Mouse (Mus musculus): ENCODE data around the gene Mdm2. TPM values are rescaled to one million over a fixed set of nuclear protein-coding genes. Genes with fewer than 3 reads are reported as not detected.

Mdm2 gene
- total and polyA plus RNA-seq, 3 experiments: 79.8 to 136 (median 112) TPM

DNA sequence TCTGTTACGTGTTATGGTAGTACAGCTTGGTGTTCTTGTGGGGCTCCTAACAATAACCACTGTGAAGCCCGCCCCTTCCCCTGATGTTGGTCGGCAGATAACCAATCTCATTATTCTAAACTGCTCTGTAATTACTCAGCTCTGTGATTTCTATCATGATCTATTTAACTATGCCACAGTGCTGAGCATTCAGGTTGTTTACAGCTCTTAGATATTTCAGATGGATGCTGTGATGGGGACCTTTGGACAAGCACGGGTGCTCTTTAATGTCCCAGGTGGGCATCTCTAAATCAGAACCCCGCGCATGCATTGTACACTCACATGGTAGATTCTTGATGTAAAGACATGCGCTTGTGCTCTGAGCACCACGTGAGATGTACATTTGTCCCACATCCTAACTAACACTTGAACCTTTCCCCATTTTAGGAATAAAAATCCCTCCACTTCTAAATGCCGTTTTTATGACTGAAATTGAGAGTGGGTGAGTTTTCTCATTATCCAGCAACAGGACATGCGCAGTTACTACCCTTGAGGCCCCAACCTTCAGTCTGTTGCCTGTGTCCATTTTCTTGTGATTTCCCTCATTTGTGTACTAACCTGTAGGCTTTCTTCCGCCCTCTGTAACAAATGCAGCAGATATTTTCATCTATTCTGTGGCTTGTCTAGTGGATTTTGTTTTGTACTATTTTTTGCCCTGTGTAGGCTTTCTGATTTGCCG lies 66.7 kb downstream of the Mdm2 start:
- dilution Hi-C loops (cut with MboI; ENCODE audit: extremely low pct_ligation_motif_present, extremely low pct_unique_long_range_greater_than_20kb, low sequenced_read_pairs) (no loop called here), in situ Hi-C loops (cut with MboI; ENCODE audit: low pct_ligation_motif_present, low pct_unique_long_range_greater_than_20kb, low sequenced_read_pairs) (no loop called here)
- Histone ChIP-seq H3K79me2 (replicated peaks; ENCODE audit: control insufficient read depth, extremely low read depth, insufficient read depth, poor library complexity, severe bottlenecking) (no peaks in the 10 kb centered on the region), H3K27ac (ENCODE audit: insufficient read depth, low read depth) (no peak overlapping the region), H3K4me2 (ENCODE audit: insufficient read depth, low read depth, poor library complexity, severe bottlenecking) (no peak overlapping the region), H3K9me3 (replicated peaks; ENCODE audit: low read length) (no peaks in the 10 kb centered on the region), H3K4me3 (replicated peaks in 1 of 3; ENCODE audit: low read depth in 2 of 3, low read length in 2 of 3, poor library complexity in 1 of 3) (no peak overlapping the region), H3K4me1 (ENCODE audit: control insufficient read depth in 1 of 2, insufficient read depth in 2 of 2) (peaks cover 8 to 16% of the 10 kb centered on the region in 2 experiments), H3K27me3 (replicated peaks) (no peaks in the 10 kb centered on the region), H3K36me3 (replicated peaks in 1 of 2; ENCODE audit: control insufficient read depth in 1 of 2, insufficient read depth in 1 of 2, low read length in 1 of 2) (no peaks in the 10 kb centered on the region), H3K9ac (ENCODE audit: insufficient read depth, low read depth) (no peak overlapping the region)
- no peak for DNase-seq (ENCODE audit: extremely low read depth)
- no peak for TF ChIP-seq IRF4 (IDR thresholded peaks at IDR 0.05; ENCODE audit: low read depth, low read length)
- TF ChIP-seq USF1 (IDR thresholded peaks at IDR 0.05; ENCODE audit: low read depth, low read length): no peak

DNA sequence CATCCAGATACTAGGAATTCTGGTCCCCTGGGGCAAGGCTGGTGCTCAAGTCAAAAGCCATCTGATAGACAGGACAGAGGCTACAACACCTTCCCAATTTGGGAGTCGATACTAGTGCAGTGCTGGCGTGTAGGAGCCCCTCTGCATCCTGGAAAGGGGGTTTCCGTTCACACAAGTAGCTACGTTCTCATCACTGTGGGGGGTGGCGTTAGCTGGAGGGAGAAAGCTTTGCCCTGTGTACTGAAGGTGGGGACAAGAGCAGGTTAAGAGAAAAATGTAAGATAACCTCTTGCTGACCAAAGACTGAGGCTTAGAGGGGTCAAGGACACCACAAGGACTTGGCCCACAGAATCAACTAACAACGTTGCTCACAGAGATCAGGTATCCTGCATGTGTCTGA lies 67.3 kb downstream of the Mdm2 start:
- no peak overlapping the region for H3K9ac ChIP-seq (ENCODE audit: insufficient read depth, low read depth)
- DNase-seq (ENCODE audit: extremely low read depth): no peak
- no peaks in the 10 kb centered on the region for H3K9me3 ChIP-seq (replicated peaks; ENCODE audit: low read length)
- H3K36me3 ChIP-seq (replicated peaks in 1 of 2; ENCODE audit: control insufficient read depth in 1 of 2, insufficient read depth in 1 of 2, low read length in 1 of 2): no peaks in the 10 kb centered on the region
- no peaks in the 10 kb centered on the region for H3K27me3 ChIP-seq (replicated peaks)
- dilution Hi-C loops (cut with MboI; ENCODE audit: extremely low pct_ligation_motif_present, extremely low pct_unique_long_range_greater_than_20kb, low sequenced_read_pairs) (no loop called here), in situ Hi-C loops (cut with MboI; ENCODE audit: low pct_ligation_motif_present, low pct_unique_long_range_greater_than_20kb, low sequenced_read_pairs) (no loop called here)
- H3K4me3 ChIP-seq (replicated peaks in 1 of 3; ENCODE audit: low read depth in 2 of 3, low read length in 2 of 3, poor library complexity in 1 of 3): no peak overlapping the region
- H3K27ac ChIP-seq (ENCODE audit: insufficient read depth, low read depth): no peak overlapping the region
- no peaks in the 10 kb centered on the region for H3K79me2 ChIP-seq (replicated peaks; ENCODE audit: control insufficient read depth, extremely low read depth, insufficient read depth, poor library complexity, severe bottlenecking)
- H3K4me1 ChIP-seq (ENCODE audit: control insufficient read depth in 1 of 2, insufficient read depth in 2 of 2): peaks cover 8 to 16% of the 10 kb centered on the region in 2 experiments
- H3K4me2 ChIP-seq (ENCODE audit: insufficient read depth, low read depth, poor library complexity, severe bottlenecking): no peak overlapping the region
- TF ChIP-seq RCOR1 (conservative IDR thresholded peaks at IDR 0.05; ENCODE audit: low read depth, low read length): no peak
- TF ChIP-seq USF2 (conservative IDR thresholded peaks at IDR 0.05; ENCODE audit: low read depth, low read length): no peak
- TF ChIP-seq USF1 (IDR thresholded peaks at IDR 0.05; ENCODE audit: low read depth, low read length): no peak
- TF ChIP-seq MXI1 (IDR thresholded peaks at IDR 0.05; ENCODE audit: low read depth, low read length): no peak
- TF ChIP-seq MEF2A (IDR thresholded peaks at IDR 0.05; ENCODE audit: borderline replicate concordance, low read depth, low read length): no peak
- no peak for TF ChIP-seq NELFE (IDR thresholded peaks at IDR 0.05; ENCODE audit: low read depth, low read length)
- TF ChIP-seq ZMIZ1 (IDR thresholded peaks at IDR 0.05; ENCODE audit: low read depth, low read length): no peak
- TF ChIP-seq GABPA (IDR thresholded peaks at IDR 0.05; ENCODE audit: insufficient replicate concordance, low read depth, low read length): no peak
- TF ChIP-seq ZKSCAN1 (IDR thresholded peaks at IDR 0.05; ENCODE audit: borderline replicate concordance, low read depth, low read length): no peak
- TF ChIP-seq IRF4 (IDR thresholded peaks at IDR 0.05; ENCODE audit: low read depth, low read length): no peak
- TF ChIP-seq ZC3H11A (IDR thresholded peaks at IDR 0.05; ENCODE audit: low read depth, low read length): no peak
- no peak for TF ChIP-seq CTCF (conservative IDR thresholded peaks at IDR 0.05 in 1 of 2, IDR thresholded peaks at IDR 0.05 in 1 of 2; ENCODE audit: low read depth in 2 of 2, low read length in 2 of 2)
- TF ChIP-seq ETS1 (conservative IDR thresholded peaks at IDR 0.05; ENCODE audit: low read depth, low read length): no peak
- TF ChIP-seq CHD1 (IDR thresholded peaks at IDR 0.05; ENCODE audit: low read depth, low read length): no peak
